14 mouse cellular contexts compared by ENCODE assay signal in the genomic region with DNA sequence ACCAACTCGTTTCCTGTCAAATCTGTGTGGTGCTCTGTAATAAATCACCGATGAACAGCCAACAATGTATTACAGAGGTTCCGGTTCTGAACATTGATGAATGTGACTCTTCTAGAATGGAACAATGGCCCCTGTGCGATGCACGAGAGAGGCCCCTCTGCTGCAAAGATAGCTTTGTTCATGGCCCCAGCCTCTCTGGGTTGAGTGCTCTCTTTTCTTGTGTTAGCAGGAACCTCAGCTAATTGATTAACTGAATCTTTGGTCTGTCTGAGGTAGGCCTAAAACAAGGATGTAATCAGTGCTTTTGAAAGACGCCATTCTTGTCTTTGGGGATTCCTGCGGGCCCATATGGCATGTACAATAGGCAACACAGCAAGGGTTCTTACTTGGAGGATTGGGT.
DNase-seq lines count a peak whose midpoint lies in the region; ATAC-seq and TF ChIP-seq lines count a peak whose summit lies in the region.
"Had no signal": no experiment of that assay in that cellular context is flagged by ENCODE, and none has a peak within 500 bp of the region (broad histone marks: within the 10 kb centered on the region; RNA-seq: fewer than 3 reads in every experiment).

No protein-coding gene starts in this region.

- DNase-seq in forebrain, embryonic 11.5 days (ENCODE audit: low spot score) = no peak
- no peak for DNase-seq in forebrain, postnatal 0 days
- peak; percentile 29 for DNase-seq in retina, embryonic 14.5 days (ENCODE audit: low spot score)
- DNase-seq in retina, postnatal 1 day = no peak
- no peak for DNase-seq in stomach, postnatal 0 days (ENCODE audit: low spot score)
- DNase-seq in layer of hippocampus, adult 2 months (ENCODE audit: low spot score in 2 of 2) = no peak
- DNase-seq: cerebellum, adult 18-20 months; heart, adult 11 months; kidney, postnatal 10 days; layer of hippocampus, adult 9-11 months; lung, postnatal 36 days; thymus, adult 2 months had no signal

- no peaks in the 10 kb centered on the region for H3K27me3 ChIP-seq in forebrain, embryonic 11.5 days (ENCODE audit: control insufficient read depth, insufficient read depth, low read length)
- no peaks in the 10 kb centered on the region for H3K27me3 ChIP-seq in forebrain, postnatal 0 days (ENCODE audit: insufficient read depth, low read length)
- H3K27me3 ChIP-seq in hindbrain, embryonic 16.5 days (replicated peaks; ENCODE audit: control insufficient read depth, insufficient read depth, low read length) = no peaks in the 10 kb centered on the region
- H3K27me3 ChIP-seq in neural tube, embryonic 14.5 days (ENCODE audit: control insufficient read depth, insufficient read depth, low read length) = no peaks in the 10 kb centered on the region
- no peaks in the 10 kb centered on the region for H3K27me3 ChIP-seq in stomach, postnatal 0 days (ENCODE audit: control insufficient read depth, insufficient read depth, low read length)

- peak; percentile 76 for ATAC-seq in forebrain, embryonic 11.5 days (replicated peaks; ENCODE audit: low FRiP score)
- ATAC-seq in forebrain, postnatal 0 days = no peak
- peak; percentile 60 for ATAC-seq in hindbrain, embryonic 16.5 days
- ATAC-seq in neural tube, embryonic 14.5 days (ENCODE audit: low read depth) = peak; percentile 86
- ATAC-seq in stomach, postnatal 0 days (ENCODE audit: low FRiP score, low TSS enrichment) = no peak

- no peak overlapping the region for H3K27ac ChIP-seq in forebrain, embryonic 11.5 days (ENCODE audit: low read depth, low read length)
- H3K27ac ChIP-seq in forebrain, postnatal 0 days (ENCODE audit: low read depth, low read length) = no peak overlapping the region
- H3K27ac ChIP-seq in hindbrain, embryonic 16.5 days (ENCODE audit: low read depth, low read length) = no peak overlapping the region
- no peak overlapping the region for H3K27ac ChIP-seq in neural tube, embryonic 14.5 days (ENCODE audit: low read depth, low read length)
- no peak overlapping the region for H3K27ac ChIP-seq in stomach, postnatal 0 days (replicated peaks)
- no peak overlapping the region for H3K27ac ChIP-seq in layer of hippocampus, adult 2 months

- TF ChIP-seq CTCF in forebrain, postnatal 0 days (IDR thresholded peaks at IDR 0.05; ENCODE audit: low read depth) = no peak
- TF ChIP-seq CTCF in stomach, postnatal 0 days (IDR thresholded peaks at IDR 0.05; ENCODE audit: low read depth) = no peak
- TF ChIP-seq CTCF in layer of hippocampus, adult 2 months (conservative IDR thresholded peaks at IDR 0.05) = no peak

- WGBS in forebrain, embryonic 11.5 days = 5% methylated on average over 7 of the region's 7 CpGs
- WGBS in forebrain, postnatal 0 days = 18% methylated on average over 7 of the region's 7 CpGs
- WGBS in hindbrain, embryonic 16.5 days = 15% methylated on average over 7 of the region's 7 CpGs
- WGBS in neural tube, embryonic 14.5 days = 12% methylated on average over 7 of the region's 7 CpGs
- 67% methylated on average over 7 of the region's 7 CpGs for WGBS in stomach, postnatal 0 days

- H3K4me2 ChIP-seq in forebrain, embryonic 11.5 days (ENCODE audit: low read depth, low read length, severe bottlenecking) = no peak overlapping the region
- no peak overlapping the region for H3K4me2 ChIP-seq in forebrain, postnatal 0 days (ENCODE audit: low read depth)
- H3K4me2 ChIP-seq in hindbrain, embryonic 16.5 days (ENCODE audit: low read length) = no peak overlapping the region
- H3K4me2 ChIP-seq in neural tube, embryonic 14.5 days (ENCODE audit: low read depth, low read length) = no peak overlapping the region
- no peak overlapping the region for H3K4me2 ChIP-seq in stomach, postnatal 0 days (replicated peaks; ENCODE audit: low read depth)

- no peaks in the 10 kb centered on the region for H3K4me1 ChIP-seq in forebrain, embryonic 11.5 days (replicated peaks; ENCODE audit: control insufficient read depth, insufficient read depth, low read length)
- H3K4me1 ChIP-seq in forebrain, postnatal 0 days (ENCODE audit: insufficient read depth) = no peaks in the 10 kb centered on the region
- H3K4me1 ChIP-seq in hindbrain, embryonic 16.5 days (ENCODE audit: control insufficient read depth, insufficient read depth, low read depth, low read length) = no peaks in the 10 kb centered on the region
- no peaks in the 10 kb centered on the region for H3K4me1 ChIP-seq in neural tube, embryonic 14.5 days (ENCODE audit: control insufficient read depth, insufficient read depth, low read length)
- H3K4me1 ChIP-seq in stomach, postnatal 0 days (replicated peaks; ENCODE audit: control insufficient read depth, insufficient read depth) = no peaks in the 10 kb centered on the region

- H3K4me3 ChIP-seq in forebrain, embryonic 11.5 days (ENCODE audit: low read depth, low read length) = no peak overlapping the region
- no peak overlapping the region for H3K4me3 ChIP-seq in forebrain, postnatal 0 days (ENCODE audit: low read depth, low read length)
- no peak overlapping the region for H3K4me3 ChIP-seq in hindbrain, embryonic 16.5 days (ENCODE audit: low read length)
- no peak overlapping the region for H3K4me3 ChIP-seq in neural tube, embryonic 14.5 days (ENCODE audit: low read depth, low read length)
- no peak overlapping the region for H3K4me3 ChIP-seq in stomach, postnatal 0 days (ENCODE audit: low read depth, low read length)
- no peak overlapping the region for H3K4me3 ChIP-seq in layer of hippocampus, adult 2 months

- H3K9me3 ChIP-seq in forebrain, embryonic 11.5 days (ENCODE audit: control insufficient read depth, low read length) = no peaks in the 10 kb centered on the region
- no peaks in the 10 kb centered on the region for H3K9me3 ChIP-seq in forebrain, postnatal 0 days (ENCODE audit: low read length)
- H3K9me3 ChIP-seq in hindbrain, embryonic 16.5 days (ENCODE audit: control insufficient read depth, low read length) = no peaks in the 10 kb centered on the region
- H3K9me3 ChIP-seq in neural tube, embryonic 14.5 days (ENCODE audit: control insufficient read depth, low read length) = no peaks in the 10 kb centered on the region
- no peaks in the 10 kb centered on the region for H3K9me3 ChIP-seq in stomach, postnatal 0 days (ENCODE audit: control insufficient read depth, low read length)

- H3K36me3 ChIP-seq in forebrain, embryonic 11.5 days (ENCODE audit: control insufficient read depth, insufficient read depth, low read length) = no peaks in the 10 kb centered on the region
- H3K36me3 ChIP-seq in forebrain, postnatal 0 days (ENCODE audit: insufficient read depth) = no peaks in the 10 kb centered on the region
- no peaks in the 10 kb centered on the region for H3K36me3 ChIP-seq in hindbrain, embryonic 16.5 days (ENCODE audit: control insufficient read depth, insufficient read depth, low read length)
- H3K36me3 ChIP-seq in neural tube, embryonic 14.5 days (ENCODE audit: control insufficient read depth, insufficient read depth, low read length) = no peaks in the 10 kb centered on the region
- H3K36me3 ChIP-seq in stomach, postnatal 0 days (ENCODE audit: control insufficient read depth, insufficient read depth, low read length) = no peaks in the 10 kb centered on the region

- TF ChIP-seq EP300 in stomach, postnatal 0 days (optimal IDR thresholded peaks at IDR 0.05) = no peak

- H3K9ac ChIP-seq in forebrain, embryonic 11.5 days (ENCODE audit: low read length) = no peak overlapping the region
- no peak overlapping the region for H3K9ac ChIP-seq in forebrain, postnatal 0 days
- no peak overlapping the region for H3K9ac ChIP-seq in hindbrain, embryonic 16.5 days (ENCODE audit: low read depth, low read length)
- no peak overlapping the region for H3K9ac ChIP-seq in neural tube, embryonic 14.5 days (replicated peaks; ENCODE audit: low read depth, low read length)
- no peak overlapping the region for H3K9ac ChIP-seq in stomach, postnatal 0 days (ENCODE audit: low read length)

Comparison
In these comparisons a context has a peak if more than half of its experiments do, and no peak if none do; other contexts are left out.
1. ATAC-seq: peak in forebrain, embryonic 11.5 days (single experiment), hindbrain, embryonic 16.5 days (single experiment) and neural tube, embryonic 14.5 days (single experiment); none in forebrain, postnatal 0 days (single experiment) and stomach, postnatal 0 days (single experiment).